Mouse (Mus musculus) naive thymus-derived CD4-positive, alpha-beta T cell, adult 2 months (primary cell): Measurements from ENCODE around the gene Pcyox1.
"Not testable (repeated sequence)": the region's sequence is repeated elsewhere in the genome, so short reads cannot be mapped to it uniquely, and the experiment has no call there.

Source experiments
- DNase-seq: peaks from one replicate; pipeline ENCODE4 v3.0.0-alpha.2; 2011; ENCODE audit warnings: low read depth

The Pcyox1 gene

DNA sequence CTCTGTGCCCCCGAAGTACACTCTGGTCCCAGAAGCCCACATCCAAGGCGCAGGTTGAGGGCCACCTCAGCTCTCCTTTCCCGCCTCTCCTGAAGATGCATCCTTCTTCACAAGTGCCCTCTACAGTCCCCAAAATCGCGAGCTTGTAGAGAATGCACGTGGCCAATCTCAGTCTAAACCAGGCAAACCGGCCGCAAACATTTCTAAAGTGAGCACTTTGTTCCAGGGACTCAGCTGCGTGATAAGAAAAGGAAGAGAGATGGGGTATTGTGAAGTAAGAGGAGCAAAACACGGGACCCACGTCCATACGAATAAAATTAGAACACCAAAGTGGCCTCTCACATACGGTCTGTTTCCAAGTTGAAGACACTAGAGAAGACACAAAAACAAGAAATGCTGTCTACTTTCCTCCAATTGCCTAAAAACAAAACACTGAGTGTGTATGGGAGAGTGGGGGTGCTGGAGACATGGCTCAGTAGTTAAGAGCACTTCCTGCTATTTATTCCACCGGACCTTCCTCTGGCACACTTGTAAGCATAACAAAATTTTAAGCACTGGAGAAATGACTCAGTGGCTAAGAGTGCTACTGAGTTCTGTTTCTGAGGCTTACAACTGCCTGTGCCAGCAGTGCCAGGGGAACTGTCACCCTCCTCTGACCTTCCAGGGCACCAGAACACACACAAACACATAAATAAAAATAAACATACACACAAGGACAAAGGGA is 465 bp upstream of the Pcyox1 start:
- no peak for DNase-seq

DNA sequence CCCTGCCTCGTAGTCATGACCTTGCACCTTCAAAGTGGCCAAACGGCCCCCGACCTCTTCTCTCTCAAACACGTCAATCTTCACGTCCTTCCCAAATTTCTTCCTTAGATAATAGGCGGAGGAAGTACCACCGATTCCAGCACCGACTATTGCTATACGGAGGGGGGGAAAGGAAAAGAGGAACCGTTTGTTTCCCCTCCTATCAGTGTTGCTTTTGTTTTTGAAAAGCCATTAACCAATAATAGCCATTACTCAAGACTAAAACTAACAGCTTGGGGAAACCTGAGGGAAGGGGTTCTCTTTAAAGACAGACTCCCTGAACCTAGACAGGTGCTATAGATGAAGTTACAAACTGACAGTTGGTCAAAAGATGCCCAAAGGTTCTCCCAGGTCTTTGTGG is 985 bp downstream of the Pcyox1 start:
- DNase-seq, result no peak

DNA sequence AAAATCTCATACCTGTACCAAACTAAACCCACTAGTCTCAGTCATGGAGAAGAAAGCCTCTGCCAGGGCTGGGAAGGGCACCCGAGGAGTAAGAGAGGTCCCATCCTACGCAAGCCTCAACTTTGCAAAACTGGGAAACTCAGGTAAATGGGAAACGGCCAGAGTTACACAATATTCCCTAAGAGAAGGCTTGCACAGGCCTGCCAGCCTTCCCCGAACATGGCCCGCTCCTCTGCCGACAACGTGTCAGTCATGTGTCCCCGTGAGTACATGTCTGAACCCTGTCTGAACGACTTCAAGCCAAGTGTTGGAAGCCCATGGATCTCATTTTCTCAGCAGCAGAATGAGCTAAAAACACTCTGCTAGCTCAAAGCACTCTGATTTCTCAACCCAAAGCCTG is 1.9 kb downstream of the Pcyox1 start:
- no peak for DNase-seq

DNA sequence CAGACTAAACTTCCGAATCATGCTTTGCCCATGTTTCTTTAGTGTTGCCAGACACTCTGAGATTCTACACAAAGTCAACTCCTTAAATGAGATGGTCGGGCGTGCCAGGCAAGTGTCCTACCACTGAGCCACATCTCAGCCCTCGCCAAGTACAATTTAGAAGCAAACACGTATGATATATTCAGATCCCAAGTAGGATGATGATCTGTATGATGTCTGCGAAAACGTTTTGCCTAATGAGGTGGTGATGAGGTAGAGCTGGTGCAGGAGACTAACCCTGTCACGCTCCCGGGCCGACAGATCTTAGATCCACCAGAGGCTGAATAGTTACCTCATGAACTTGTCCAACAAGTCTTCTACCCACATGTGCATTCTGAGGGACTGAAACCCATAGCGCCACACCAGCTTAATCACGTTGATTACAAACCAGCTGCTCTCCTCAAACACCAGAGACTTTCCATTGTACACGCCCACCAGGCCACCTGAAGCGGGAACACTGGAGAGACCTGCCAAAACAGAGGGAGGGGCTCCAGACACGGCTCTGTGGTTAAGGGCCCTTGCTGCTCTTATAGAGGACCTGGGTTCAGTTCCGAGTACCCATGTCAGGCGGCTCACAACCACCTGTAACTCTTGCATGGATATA is 2.8 kb downstream of the Pcyox1 start:
- no peak for DNase-seq

DNA sequence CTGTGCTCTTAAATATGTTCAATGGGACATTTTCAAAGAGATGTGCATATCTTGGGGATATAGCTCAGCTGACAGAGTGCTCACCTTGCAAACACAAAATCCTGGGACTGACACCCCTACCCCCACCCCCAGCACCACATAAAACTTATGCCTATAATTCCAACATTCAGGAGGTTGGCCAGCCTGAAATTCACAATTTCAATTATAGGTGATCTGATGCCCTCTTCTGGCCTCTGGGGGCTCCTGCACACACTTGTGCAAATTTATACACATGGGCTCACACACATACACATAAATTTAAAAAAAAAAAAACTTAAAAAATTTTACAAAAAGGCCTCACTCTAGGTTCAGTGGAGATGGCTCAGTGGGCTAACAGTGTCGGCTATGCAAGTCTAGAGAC is 3.8 kb downstream of the Pcyox1 start:
- no peak for DNase-seq

DNA sequence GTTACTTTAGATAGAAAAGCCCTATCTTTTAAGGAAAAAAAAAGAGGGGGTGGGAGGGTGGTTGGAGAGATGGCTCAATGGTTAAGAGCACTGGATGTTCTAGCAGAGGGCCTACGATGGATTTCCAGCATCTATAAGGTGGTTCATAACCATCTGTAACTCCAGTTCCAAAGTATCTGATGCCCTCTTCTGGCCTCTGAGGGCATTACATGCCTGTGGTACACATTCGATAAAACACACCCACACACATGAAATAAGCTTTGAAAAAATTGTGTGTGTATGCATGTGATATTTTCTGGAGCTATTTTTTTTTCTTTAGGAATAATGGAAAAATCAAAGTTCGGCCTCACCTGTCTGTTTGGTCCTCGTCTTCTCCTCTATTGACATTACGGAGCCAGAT is 5.6 kb downstream of the Pcyox1 start:
- peak; percentile 47 for DNase-seq

DNA sequence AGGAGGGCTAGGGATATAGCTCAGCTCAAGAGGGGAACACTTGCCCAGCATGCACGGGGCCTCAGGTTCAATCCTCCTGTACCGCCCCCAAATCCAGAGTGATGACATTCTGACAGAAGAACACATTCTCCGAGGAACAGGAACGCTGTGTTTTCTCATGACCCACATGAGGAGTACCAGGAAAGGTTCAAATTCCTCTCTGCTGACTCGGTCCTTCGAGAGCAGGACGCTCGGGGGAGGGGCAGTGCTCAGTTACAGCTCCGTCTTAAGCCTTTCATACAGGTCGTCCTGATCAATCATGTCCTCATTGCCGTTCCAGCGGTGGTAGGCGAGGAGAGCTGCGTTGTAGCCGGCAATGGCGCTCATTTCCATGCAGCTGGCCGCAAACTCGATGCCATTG is 8.5 kb downstream of the Pcyox1 start:
- no peak for DNase-seq

DNA sequence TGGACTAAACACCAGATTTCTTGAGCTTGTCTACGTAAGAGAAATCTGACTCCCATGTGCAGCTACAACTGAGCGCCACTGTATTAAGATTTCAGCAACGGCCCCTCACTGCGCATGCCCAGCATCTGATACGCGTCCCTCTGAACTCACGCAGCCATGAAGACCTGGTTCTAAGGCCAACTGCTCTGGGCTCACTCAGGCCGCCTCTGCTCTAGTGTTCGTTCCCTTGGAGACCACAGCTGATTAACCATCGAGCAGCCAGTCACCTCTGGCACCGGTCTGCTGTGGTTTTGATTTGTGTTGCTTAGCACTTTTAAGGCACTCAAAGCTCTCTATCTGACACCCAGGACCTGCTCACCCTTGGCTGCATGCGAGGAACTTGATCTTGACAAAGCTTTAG is 9.6 kb downstream of the Pcyox1 start:
- no peak for DNase-seq

DNA sequence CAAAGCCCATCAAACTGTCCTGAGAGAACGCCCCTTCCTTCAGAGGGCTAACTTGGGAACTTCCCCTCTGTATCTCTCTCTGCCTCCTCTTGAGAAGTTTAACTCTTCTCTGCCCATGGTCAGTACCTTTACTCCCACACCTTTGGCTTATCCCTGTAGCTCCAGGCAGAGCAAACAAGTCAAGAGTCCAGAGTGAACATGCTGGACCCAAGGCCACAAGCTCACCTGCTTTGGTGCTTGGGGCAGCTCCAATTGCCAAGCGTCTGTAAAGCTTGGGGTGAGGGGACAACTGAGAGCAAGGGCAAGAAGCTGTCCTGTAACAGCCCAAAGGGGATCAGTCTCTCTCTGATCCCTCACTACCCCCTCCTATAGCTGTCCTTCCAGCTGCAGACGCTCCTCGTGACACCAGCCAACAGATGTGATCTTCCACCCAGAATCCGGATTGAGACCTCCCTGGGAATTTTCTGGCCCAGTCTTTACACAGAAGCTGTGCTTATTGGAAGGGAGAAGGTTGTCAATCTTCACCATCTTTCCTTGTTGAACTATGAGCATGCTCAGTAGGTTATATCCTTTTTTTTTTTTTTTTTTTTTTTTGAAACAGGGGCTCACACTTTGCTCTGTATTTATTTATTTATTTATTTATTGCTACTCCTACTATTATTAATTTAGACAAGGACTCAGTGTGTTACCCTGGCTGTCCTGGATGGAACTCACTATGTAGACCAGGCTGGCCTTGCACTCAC is 11.4 kb downstream of the Pcyox1 start:
- no peak for DNase-seq

DNA sequence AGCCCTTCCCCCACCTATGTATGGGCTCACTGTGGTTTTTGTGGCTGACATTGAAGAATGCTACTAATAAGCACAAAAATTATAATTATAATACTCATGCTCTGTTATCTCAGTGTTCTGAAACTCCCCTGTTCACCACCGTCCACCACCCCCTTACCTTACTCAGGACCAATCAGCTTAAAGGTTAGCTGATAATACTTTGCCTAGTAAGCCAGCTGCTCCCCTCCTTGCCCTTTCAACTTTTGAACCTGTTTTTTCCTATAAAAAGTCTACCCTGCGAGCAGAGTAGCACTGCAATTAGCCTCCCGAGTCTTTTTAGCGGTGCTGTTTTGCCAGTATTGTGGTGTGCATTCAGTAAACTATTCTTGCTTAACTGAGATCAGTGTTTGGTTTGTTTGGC is 12.3 kb downstream of the Pcyox1 start:
- no peak for DNase-seq

DNA sequence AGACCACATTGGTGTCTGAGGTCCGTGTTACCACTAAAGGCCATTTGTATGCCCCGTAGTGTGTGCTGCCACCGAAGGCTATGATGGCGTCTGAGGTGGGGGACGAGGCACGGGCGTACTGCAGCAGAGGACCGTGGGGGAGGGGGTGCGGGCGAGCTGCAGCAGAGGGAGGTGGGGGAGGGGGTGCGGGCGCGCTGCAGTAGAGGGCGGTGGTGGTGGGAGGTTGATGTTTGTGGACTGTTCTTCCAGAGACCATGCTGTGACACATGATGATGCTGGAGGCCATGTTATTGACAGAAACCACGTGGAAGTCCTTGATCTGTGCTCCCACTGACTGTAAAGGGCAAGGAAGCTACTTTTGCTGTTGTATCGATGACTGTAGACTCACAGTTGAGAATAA is 13.6 kb downstream of the Pcyox1 start:
- DNase-seq, result no peak

DNA sequence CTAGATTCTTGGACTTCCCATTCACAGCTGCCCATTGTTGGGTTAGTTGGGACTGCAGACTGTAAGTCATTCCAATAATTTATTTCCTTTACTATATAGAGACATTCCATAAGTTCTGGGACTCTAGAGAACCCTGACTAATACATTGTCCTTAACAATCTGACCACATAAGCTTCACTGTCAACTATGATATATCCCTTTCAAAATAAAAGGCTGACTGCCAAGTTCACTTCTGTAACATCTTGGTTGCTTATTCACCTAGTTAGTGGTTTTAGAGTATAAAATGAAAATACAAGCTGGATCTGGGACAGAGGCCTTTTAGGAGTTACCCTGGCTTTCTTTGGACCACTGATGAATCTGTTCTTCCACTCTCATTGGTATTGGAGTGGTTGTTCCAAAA is 14.4 kb downstream of the Pcyox1 start:
- DNase-seq, result no peak

DNA sequence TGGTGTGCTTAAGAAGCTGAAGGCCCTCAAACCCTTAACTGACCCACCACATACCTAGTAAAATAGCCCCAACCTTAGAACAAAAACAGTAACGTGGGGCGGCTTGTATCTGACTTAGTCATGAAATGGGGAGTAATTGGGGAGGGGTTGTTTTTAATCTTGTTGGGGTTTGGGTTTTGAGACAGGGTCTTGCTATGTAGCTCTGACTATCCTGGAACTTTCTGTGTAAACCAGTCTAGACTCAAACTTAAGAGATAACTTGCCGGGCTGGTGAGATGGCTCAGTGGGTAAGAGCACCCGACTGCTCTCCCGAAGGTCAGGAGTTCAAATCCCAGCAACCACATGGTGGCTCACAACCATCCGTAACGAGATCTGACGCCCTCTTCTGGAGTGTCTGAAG is 16.8 kb downstream of the Pcyox1 start:
- not testable (repeated sequence) for DNase-seq

DNA sequence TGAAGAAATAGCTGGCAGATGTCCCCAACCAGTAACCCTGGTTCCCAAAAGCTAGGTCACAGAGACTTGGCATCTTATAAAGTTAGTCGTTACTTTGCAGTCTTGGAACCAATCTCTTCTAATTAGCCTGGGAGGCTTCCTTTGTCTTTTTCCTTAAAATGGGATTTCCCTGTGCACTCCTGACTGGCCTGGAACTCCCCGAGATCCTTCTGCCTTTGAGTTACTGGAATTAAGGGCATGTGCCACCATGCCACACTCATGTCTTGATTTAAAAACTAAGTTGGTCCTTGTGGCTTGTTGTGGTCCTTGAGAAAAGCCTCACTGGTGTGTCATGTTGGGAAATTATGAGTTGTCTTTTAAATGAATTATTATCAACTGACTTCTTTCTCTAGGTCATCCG is 18.6 kb downstream of the Pcyox1 start:
- no peak for DNase-seq

DNA sequence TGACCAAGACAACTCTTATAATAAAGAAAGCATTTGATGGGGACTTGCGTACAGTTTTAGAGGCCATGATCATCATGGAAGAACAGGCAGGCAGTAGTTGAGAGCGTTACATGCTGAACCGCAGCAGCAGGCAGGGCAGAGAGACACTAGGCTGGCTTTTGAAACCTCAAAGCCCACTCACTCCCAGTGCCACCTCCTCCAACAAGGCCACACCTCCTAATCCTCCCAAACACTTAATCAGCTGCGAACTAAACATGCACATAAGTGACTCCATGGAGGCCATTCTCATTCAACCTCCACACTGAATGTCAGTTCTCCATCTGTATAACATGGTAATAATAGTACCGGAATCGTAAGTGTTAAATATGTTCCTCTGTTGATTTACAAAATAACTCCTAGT is 23.4 kb downstream of the Pcyox1 start:
- no peak for DNase-seq

DNA sequence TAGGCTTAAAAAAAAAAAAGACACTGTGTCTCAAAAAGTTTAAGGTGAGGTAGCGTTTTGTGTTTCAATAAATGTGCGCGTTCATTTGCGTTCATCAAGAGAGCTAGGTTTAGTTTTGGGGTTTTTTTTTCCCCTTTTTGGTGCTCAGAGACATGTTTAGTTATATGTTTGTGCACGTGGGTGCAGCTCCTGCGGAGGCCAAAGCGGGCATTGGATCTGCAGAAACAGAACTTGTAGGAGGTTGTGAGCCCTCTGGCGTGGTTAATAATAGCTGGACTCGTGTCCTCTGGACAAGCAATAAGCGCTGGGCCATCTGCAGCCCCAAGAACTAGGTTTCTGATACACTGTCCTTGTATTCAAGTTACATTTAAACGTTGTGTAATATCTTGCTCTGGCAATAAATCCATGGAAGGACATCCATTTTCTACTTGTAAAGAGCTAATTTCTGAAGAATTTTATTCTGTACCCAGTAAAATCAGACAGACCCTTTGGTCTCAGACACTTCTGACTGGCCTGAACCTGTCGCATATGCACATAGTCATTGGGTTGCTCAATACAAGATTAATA is 24.9 kb downstream of the Pcyox1 start:
- no peak for DNase-seq

DNA sequence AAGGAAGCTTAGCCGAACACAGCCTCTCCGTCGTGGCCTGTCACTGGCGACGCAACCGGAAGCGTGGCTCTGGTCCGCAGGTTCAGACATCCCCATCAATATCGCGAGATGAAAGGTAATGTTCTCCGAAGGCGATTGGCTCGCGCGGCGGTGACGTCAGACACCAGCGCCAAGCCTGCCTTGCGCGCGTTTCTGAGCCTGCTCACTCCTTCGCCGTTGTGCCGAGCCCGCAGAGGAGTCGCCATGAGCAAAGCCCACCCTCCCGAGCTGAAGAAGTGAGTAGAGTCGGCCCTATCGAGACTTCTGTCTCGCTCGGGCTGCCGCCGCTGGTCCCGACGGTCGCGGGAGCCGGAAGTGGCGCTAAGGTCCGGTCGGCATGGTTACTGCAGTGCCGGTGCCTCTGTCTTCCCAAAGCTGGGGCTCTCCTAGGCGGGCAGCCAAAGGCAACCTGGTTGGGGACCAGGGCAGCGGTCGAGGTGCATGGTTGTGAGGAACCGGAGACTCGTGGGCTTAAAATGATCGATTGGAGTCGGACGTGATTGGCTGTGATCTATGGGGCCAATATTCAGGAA is 25.5 kb downstream of the Pcyox1 start:
- peak; percentile 96 for DNase-seq

DNA sequence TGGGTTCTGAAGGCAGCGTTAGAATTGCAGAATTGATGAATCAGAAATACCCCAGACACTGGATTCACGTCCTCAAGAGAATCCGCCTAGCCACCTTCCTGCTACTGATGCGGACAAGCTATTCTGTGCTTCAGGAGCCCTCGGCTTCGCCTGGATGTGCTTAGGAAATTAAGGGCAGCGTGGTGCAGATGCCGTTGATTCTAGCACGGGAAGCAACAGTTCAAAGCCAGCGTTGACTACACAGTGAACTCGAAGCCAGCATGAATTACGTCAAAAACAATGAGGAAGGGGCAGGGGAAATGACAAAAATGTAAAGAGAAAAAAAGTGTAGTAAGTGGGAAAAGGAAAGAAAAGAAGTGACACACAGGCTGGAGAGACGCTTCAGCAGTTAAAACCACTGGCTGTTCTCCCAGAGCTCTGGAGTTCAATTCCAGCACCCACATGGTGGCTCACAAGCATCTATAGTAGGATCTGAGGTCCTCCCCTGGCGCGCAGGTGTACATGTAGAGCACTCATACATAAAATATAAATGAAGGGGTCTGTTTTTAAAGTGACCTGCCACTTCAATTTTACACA is 26.1 kb downstream of the Pcyox1 start, which contains the start of gene Snrpg:
Gene Snrpg (plus strand): TSS at position 541 of the 576 bp plus-strand sequence.
- no peak for DNase-seq

DNA sequence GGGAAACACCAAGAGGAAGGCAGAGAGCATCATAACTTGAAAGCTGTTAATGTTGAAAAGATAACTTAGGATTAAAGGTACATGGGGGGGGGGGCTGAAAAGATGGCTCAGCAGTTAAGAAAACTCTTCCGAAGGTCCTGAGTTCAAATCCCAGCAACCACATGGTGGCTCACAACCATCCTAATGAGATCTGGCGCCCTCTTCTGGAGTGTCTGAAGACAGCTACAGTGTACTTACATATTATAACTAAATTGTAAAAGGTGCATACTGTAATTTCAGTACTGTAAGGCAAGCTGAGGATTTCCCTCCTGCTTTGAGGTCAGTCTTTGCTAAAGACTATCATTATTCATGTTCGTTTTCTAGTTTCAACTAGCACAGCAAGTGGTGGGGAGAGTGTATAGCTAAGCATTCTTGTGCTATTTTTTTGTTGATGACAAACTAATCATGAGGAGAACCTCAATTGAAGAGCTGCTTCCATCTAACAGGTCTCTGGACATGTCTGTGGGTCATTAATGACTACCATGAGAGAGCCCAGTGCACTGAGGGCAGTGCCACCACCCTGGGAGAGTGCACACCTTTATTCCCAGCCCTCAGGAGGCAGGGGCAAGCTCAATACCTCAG is 26.8 kb downstream of the Pcyox1 start:
- peak; percentile 70 for DNase-seq

DNA sequence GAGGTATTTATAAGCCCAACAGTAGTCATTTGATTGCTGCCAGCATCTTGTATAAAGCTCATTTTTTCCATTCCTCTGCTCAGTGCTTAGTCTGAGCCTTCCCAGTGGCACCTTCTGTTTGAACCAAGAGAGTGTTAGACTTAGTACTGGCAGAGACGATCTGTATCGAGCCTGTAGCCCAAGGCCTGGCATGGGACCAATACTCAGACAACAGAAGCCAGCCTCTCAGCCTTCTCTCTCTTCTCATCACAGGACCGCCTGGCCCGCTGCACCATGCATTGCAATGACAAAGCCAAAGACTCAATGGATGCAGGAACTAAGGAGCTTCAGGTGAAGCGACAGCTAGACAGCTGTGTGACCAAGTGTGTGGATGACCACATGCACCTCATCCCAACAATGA is 28.5 kb downstream of the Pcyox1 start:
- no peak for DNase-seq

DNA sequence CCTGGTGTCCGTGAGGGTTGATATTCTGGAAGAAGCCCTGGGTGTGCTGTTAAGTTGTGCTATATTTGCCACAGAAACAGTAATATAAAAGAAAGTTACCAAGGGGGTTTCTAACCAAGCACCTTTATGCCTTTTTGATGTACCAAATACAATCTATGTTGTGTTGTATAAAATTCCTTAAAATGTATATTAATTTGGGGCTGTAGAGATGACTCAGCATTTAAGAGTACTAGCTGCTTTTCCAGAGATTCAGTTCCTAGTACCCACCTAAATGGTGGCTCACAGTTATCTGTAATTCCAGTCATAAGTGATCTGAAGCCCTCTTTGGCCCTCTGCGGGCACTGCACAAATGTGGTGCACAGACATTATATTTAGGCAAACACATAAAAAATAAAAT is 30.1 kb downstream of the Pcyox1 start:
- DNase-seq, result no peak
